Mouse (Mus musculus) forebrain, embryonic 10.5 days (tissue): ENCODE results near the gene Zfp629. TPM values are rescaled to one million over a fixed set of nuclear protein-coding genes. Genes with fewer than 3 reads are reported as not detected.

Experiments used
- DNase-seq: peaks from one replicate; pipeline ENCODE4 v3.0.0-alpha.2; 2017; ENCODE audit warnings: low spot score; ENCODE audit errors: extremely low spot score
- H3K27ac ChIP-seq: fragments of 300-500 bp; sonication (generic); 2 replicates; pipeline ENCODE4 v1.5.1; 2016; ENCODE audit warnings: mild to moderate bottlenecking
- H3K27me3 ChIP-seq: fragments of 300-500 bp; sonication (generic); 2 replicates; pipeline ENCODE4 v1.6.1; 2016; ENCODE audit warnings: mild to moderate bottlenecking; ENCODE audit not compliant: poor library complexity, severe bottlenecking
- H3K36me3 ChIP-seq: fragments of 300-500 bp; sonication (generic); replicated peaks from 2 replicates; pipeline ENCODE4 v1.6.1; 2016; ENCODE audit warnings: mild to moderate bottlenecking, moderate library complexity
- H3K4me1 ChIP-seq: fragments of 300-500 bp; sonication (generic); 2 replicates; pipeline ENCODE4 v1.6.1; 2016
- H3K4me3 ChIP-seq: fragments of 300-500 bp; sonication (generic); 2 replicates; pipeline ENCODE4 v1.5.1; 2016; ENCODE audit warnings: mild to moderate bottlenecking, moderate library complexity
- H3K9me3 ChIP-seq: fragments of 300-500 bp; sonication (generic); 2 replicates; pipeline ENCODE4 v1.6.1; 2016; ENCODE audit warnings: mild to moderate bottlenecking, moderate library complexity
- WGBS: fragments of 180-500 bp; shearing (Covaris S2); methylation state at CpG from one replicate; pipeline ENCODE4 v1.1.7; 2016; 5-methylcytosine and 5-hydroxymethylcytosine counted together
- polyA plus RNA-seq: library from polyadenylated mRNA; unstranded; fragments of >200 nt; fragmentation: Nextera tagmentation; extraction: Ambion mirVana; gene quantifications from 2 replicates; pipeline ENCODE4 v1.2.1, GENCODE M21; 2016

Zfp629 gene
- polyA plus RNA-seq, 1 experiment from 2014 or later, result 30.6 TPM

DNA sequence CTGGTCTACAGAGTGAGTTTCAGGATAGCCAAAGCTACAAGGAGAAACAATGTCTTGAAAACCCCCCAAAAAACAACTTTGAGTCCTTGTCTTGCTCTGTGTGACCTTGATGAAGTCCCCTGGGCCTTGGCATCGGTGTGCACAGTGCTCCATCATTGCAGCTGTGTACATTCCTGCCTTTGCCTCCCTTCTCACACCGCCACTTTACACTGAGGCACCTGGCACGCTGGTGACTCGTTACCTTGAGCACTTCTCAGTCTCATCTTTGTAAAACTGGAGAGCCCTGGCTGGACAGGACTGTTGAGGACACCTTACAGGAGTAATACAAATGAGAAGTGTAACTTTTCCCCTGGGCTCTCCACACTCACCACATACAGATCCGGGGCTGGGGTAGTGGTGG is 28.4 kb downstream of the Zfp629 start:
- H3K4me1 ChIP-seq, result peaks cover 24% of the 10 kb centered on the region
- peaks cover 69% of the 10 kb centered on the region for H3K36me3 ChIP-seq
- no peaks in the 10 kb centered on the region for H3K9me3 ChIP-seq
- H3K27me3 ChIP-seq, result no peaks in the 10 kb centered on the region
- 73% methylated on average over 5 of the region's 5 CpGs for WGBS
- H3K27ac ChIP-seq, result peak overlapping the region; percentile 90; the same call in 1 of the 2 replicates
- DNase-seq, result no peak
- peak overlapping the region; percentile 74 for H3K4me3 ChIP-seq

DNA sequence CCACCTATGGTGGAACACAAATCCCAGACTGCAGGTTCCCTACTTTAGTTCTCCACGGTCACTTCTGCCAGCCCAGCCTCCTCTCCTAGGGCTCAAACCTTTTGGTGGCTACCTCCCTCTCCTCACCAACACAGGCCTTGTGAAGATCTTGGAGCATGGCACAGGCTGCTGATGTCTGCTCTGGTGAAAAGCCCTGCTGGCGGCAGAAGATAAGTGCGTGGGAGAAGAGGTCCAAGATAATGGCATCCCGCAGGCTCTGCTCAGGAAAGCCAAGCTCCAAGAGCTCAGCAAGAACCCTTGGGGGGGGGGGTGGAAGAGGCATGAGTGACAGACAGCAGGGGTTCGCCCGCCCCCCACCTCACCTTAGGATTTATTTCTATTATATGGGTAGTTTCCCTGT is 29.4 kb downstream of the Zfp629 start:
- no peaks in the 10 kb centered on the region for H3K9me3 ChIP-seq
- H3K27me3 ChIP-seq, result no peaks in the 10 kb centered on the region
- WGBS, result 90% methylated on average over 6 of the region's 6 CpGs
- peaks cover 69% of the 10 kb centered on the region for H3K36me3 ChIP-seq
- DNase-seq, result no peak
- peak overlapping the region; percentile 6; the same call in 1 of the 2 replicates for H3K4me3 ChIP-seq
- peaks cover 24% of the 10 kb centered on the region for H3K4me1 ChIP-seq
- H3K27ac ChIP-seq, result no peak overlapping the region

DNA sequence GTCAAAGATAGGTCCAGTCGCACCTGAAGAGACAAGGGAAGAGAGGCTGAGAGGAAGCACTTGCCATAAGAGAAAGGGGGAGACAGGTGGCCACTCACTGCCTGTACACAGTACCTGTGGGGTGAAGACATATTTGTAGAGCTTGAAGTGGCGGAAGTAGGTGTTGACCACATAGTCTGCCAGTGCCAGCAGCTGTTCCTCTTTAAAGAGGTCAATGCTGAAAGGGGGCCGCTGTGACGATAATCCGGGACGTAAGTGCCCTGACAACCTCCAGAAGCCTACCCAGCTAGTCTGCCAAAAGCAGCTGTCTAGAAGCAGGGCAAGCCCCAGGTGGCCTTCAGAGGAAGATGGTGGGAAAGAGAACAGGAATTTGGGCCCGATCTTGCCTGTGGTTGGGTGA is 30.6 kb downstream of the Zfp629 start:
- WGBS, result 87% methylated on average over 7 of the region's 7 CpGs
- H3K4me3 ChIP-seq, result no peak overlapping the region
- H3K27ac ChIP-seq, result no peak overlapping the region
- H3K36me3 ChIP-seq, result peaks cover 69% of the 10 kb centered on the region
- H3K27me3 ChIP-seq, result no peaks in the 10 kb centered on the region
- DNase-seq, result no peak
- H3K9me3 ChIP-seq, result no peaks in the 10 kb centered on the region
- H3K4me1 ChIP-seq, result peaks cover 24% of the 10 kb centered on the region

DNA sequence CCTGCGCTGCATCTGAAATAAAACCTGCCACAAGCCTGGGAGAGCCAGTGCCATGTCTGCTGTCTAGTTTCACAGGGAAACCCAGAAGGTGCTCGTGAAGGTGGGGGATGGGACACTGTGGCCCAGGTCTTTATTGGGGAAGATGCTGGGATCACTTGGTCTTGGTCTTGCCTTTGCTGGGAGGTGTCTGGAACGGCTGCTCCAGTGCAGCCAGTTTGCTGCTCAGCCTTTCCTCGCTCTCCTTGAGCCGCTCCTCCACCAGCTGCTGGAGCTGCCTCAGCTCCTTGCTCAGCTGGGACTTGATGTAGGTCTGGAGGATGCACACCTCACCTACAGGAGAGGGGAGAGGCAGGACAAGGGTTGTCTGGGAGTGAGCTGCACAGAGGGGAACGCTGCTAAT is 32.3 kb downstream of the Zfp629 start:
- Histone ChIP-seq H3K4me3 (no peak overlapping the region; the same call in 1 of the 2 replicates), H3K4me1 (peaks cover 14% of the 10 kb centered on the region), H3K36me3 (peaks cover 78% of the 10 kb centered on the region), H3K27ac (no peak overlapping the region), H3K27me3 (no peaks in the 10 kb centered on the region), H3K9me3 (no peaks in the 10 kb centered on the region)
- no peak for DNase-seq
- WGBS, result 93% methylated on average over 6 of the region's 6 CpGs

DNA sequence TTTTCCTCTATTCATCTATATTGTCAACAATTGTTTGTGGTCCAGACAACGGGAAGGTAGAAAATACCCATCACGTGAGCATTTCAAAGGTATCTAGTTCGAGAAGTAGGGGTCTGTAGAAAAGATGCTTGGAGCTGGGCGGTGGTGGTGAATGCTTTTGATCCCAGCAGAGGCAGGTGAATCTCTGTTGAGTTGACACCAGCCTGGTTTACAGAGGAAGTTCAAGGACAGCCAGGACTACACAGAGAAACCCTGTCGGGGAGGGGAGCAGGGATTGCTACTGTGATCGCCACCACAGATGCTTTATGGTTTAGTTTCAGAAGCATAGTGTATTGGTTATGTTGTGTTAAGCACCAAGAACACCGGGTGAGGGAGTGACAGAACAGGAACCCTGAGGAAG is 41.5 kb downstream of the Zfp629 start:
- no peak for DNase-seq
- Histone ChIP-seq H3K36me3 (peaks cover 38% of the 10 kb centered on the region), H3K9me3 (no peaks in the 10 kb centered on the region), H3K4me1 (peaks cover 27% of the 10 kb centered on the region), H3K4me3 (peak overlapping the region; percentile 93), H3K27me3 (no peaks in the 10 kb centered on the region), H3K27ac (peak overlapping the region; percentile 92)
- WGBS, result 30% methylated on average over 7 of the region's 7 CpGs

DNA sequence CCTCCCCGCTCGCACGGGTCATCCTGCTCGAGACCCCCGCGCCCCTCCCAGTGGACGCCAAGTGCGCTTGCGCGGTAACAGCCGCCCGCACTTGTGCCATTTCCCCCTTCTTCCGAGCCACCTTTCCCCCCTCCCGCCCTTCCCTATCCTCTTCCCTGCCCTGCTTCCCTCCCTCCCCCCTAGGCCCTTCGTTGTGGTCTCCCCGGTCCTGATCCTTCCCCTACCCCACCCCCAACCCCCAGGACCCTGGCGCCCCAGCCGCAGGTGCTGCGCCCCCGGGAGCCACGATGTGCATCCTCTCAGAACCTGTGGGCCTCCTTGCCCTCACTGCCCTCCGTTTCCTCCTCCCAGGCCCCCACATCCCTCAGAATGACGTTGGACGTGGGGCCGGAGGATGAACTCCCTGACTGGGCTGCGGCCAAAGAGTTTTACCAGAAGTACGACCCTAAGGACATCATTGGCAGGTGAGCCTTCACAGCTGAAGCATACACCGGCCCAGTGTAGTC is 42.0 kb downstream of the Zfp629 start:
- no peak for DNase-seq
- WGBS, result 3% methylated on average over 25 of the region's 28 CpGs
- peak overlapping the region; percentile 92 for H3K27ac ChIP-seq
- no peaks in the 10 kb centered on the region for H3K27me3 ChIP-seq
- H3K9me3 ChIP-seq, result no peaks in the 10 kb centered on the region
- H3K4me1 ChIP-seq, result peaks cover 27% of the 10 kb centered on the region
- H3K4me3 ChIP-seq, result peak overlapping the region; percentile 93
- H3K36me3 ChIP-seq, result peaks cover 39% of the 10 kb centered on the region

DNA sequence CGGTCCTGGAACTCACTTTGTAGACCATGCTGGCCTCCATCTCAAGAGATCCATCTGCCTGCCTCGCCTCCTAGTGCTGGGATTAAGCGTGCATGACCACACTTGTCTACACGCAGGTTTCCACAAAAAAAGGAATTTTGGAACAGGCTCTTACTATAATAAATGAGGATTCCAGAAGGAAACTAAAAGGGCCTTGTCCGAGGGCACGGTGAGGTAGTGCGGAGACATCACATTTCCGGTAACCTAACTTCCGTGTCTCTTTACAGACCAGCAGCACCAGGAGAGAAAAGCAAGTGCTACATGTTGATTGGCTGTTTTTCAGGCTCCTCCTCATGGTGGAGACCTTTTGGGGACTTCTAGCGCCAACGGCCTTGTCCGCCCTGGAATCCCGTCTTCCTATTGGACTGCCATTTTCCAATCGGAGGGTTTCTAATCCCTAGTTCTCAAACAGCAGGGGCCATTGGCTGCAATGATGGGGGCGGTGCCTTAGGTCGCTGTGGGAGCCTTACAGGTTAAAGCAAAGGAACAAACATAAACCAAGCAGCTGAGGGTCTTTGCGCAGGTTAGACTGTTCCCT is 42.6 kb downstream of the Zfp629 start, which contains the start of gene Phkg2:
Gene Phkg2, plus strand, starts transcription at position 446 of the 577 bp plus-strand sequence.
- Histone ChIP-seq H3K27me3 (no peaks in the 10 kb centered on the region), H3K36me3 (peaks cover 37% of the 10 kb centered on the region), H3K4me1 (peaks cover 27% of the 10 kb centered on the region), H3K4me3 (peak within 1 kb of the TSS; percentile 93), H3K9me3 (no peaks in the 10 kb centered on the region), H3K27ac (peak within 1 kb of the TSS; percentile 92)
- DNase-seq, result peak; percentile 90
- WGBS, result under 1% methylated on average over 17 of the region's 17 CpGs

DNA sequence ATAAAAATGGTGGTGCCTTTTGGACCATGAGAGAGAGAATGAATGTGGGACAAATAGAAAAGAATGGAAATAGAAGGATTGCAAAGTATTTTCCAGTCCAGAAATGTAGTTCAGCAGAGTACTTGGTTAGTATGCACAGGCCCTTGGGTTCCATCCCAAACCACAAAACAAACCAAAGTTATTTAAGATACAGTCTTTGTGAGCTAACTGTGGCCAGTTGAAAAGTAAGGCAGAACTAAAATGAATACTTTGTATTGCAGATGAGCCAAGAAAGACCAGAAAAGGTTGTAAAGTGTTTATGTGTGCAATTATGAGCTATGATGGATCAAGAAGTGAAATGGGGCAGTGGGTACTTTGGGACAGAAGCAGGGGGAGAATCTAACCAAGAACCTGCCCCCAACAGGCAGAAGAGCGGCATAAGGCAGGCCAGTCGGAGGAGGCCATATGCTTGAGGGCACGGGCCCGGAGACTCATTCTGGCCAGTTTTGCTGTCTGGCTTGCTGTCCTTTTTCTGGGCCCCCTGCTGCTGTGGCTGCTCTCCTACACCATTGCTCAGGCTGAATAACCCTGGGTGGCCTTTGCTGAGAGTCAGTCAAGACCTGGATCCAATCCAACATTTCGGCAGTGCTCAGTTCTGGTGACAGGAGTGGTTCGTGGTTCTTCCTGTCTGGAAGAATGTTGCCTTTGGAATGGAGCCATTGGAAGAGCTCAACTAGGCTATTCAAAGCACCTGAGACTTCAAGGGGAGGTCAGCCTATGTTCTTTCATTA is 51.0 kb downstream of the Zfp629 start:
- Histone ChIP-seq H3K4me1 (no peaks in the 10 kb centered on the region), H3K4me3 (no peak overlapping the region), H3K36me3 (peaks cover 88% of the 10 kb centered on the region), H3K27me3 (no peaks in the 10 kb centered on the region), H3K27ac (no peak overlapping the region), H3K9me3 (no peaks in the 10 kb centered on the region)
- WGBS, result 90% methylated on average over 6 of the region's 6 CpGs
- DNase-seq, result no peak

DNA sequence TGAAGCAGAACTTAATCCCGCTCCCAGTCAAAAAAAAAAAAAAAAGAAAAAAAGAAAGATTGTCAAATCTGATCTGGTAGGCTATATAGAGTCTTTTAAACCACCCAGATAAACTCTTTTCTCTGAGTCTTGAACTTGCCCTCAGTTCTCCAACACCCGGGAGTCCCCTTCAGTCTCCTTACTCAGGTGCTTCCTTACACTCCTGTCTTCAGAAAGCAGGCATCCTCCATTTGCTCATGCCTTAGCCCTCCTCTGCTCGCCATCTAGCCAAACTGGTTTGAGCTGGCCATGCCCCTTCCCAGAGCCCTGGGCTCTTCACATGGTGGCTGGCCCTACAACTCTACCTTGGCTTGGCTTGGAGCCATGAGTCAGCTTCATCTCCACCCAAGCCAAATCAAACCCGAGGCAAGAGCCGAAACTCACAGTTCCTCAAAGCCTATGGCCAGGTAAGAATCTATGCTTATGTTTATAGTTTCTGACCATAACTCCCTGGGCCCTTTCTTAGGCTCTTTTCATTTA is 54.2 kb downstream of the Zfp629 start, which contains the start of gene Tmem265:
Gene Tmem265, plus strand, starts transcription at position 51 of the 519 bp plus-strand sequence.
- Histone ChIP-seq H3K36me3 (peaks cover 95% of the 10 kb centered on the region), H3K4me1 (no peaks in the 10 kb centered on the region), H3K27me3 (no peaks in the 10 kb centered on the region), H3K4me3 (no peak within 1 kb of the TSS), H3K9me3 (no peaks in the 10 kb centered on the region), H3K27ac (no peak within 1 kb of the TSS)
- 94% methylated on average over 5 of the region's 5 CpGs for WGBS
- no peak for DNase-seq

DNA sequence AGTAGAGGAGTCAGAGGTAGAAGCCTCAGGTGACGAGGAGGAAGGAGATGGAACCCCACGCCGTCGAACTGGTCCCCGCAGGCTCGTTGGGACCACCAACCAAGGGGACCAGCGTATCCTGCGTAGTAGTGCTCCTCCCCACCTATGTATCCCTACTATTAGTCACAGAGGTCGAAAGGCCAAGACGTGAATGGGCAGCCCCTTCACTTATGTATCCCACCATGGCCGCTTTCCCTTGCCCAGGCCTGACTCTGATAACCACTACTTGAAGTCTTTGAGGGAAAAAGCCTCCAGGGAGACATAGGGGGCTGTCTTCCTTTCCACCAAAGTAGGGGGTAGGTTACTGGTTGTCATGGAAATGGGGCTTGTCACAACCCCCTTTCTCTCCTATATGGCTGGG is 55.0 kb downstream of the Zfp629 start:
- H3K4me3 ChIP-seq, result no peak overlapping the region
- H3K27ac ChIP-seq, result no peak overlapping the region
- WGBS, result 96% methylated on average over 11 of the region's 11 CpGs
- no peaks in the 10 kb centered on the region for H3K4me1 ChIP-seq
- no peak for DNase-seq
- H3K9me3 ChIP-seq, result no peaks in the 10 kb centered on the region
- H3K27me3 ChIP-seq, result no peaks in the 10 kb centered on the region
- H3K36me3 ChIP-seq, result peaks cover 95% of the 10 kb centered on the region
